Mouse (Mus musculus) midbrain, embryonic 14.5 days (tissue): ENCODE results near the gene Tex2. TPM values are rescaled to one million over a fixed set of nuclear protein-coding genes. Genes with fewer than 3 reads are reported as not detected.

Experiments used
- ATAC-seq: fragments of 200-750 bp; cut with Nextera tagmentation; 2 replicates; pipeline ENCODE4 v1.8.0; 2017; ENCODE audit warnings: moderate number of reproducible peaks, moderate library complexity; ENCODE audit not compliant: low FRiP score, low TSS enrichment
- DNase-seq: peaks from one replicate; pipeline ENCODE4 v3.0.0-alpha.2; 2015
- H3K27ac ChIP-seq: fragments of 300-500 bp; sonication (generic); replicated peaks from 2 replicates; pipeline ENCODE4 v1.5.1; 2014; ENCODE audit warnings: mild to moderate bottlenecking, low read depth, low read length, moderate library complexity
- H3K27me3 ChIP-seq: fragments of 300-500 bp; sonication (generic); 2 replicates; pipeline ENCODE4 v1.6.1; 2014; ENCODE audit warnings: low read length, control low read depth, mixed read lengths; ENCODE audit not compliant: control insufficient read depth, insufficient read depth
- H3K36me3 ChIP-seq: fragments of 300-500 bp; sonication (generic); 2 replicates; pipeline ENCODE4 v1.6.1; 2014; ENCODE audit warnings: low read length, control low read depth; ENCODE audit not compliant: control insufficient read depth, insufficient read depth
- H3K4me1 ChIP-seq: fragments of 300-500 bp; sonication (generic); 2 replicates; pipeline ENCODE4 v1.6.1; 2014; ENCODE audit warnings: mild to moderate bottlenecking, antibody characterized with exemption, low read length, control low read depth; ENCODE audit not compliant: control insufficient read depth, insufficient read depth
- H3K4me2 ChIP-seq: fragments of 300-500 bp; sonication (generic); 2 replicates; pipeline ENCODE4 v1.6.1; 2014; ENCODE audit warnings: mild to moderate bottlenecking, low read length, moderate library complexity
- H3K4me3 ChIP-seq: fragments of 300-500 bp; sonication (generic); replicated peaks from 2 replicates; pipeline ENCODE4 v1.5.1; 2014; ENCODE audit warnings: low read depth, low read length
- H3K9ac ChIP-seq: fragments of 300-500 bp; sonication (generic); replicated peaks from 2 replicates; pipeline ENCODE4 v1.6.1; 2014; ENCODE audit warnings: mild to moderate bottlenecking, low read length, moderate library complexity
- H3K9me3 ChIP-seq: fragments of 300-500 bp; sonication (generic); 2 replicates; pipeline ENCODE4 v1.6.1; 2016; ENCODE audit warnings: low read length, control low read depth, mixed read lengths; ENCODE audit not compliant: control insufficient read depth
- WGBS: fragments of 180-500 bp; shearing (Covaris S2); extraction: QIAGEN DNeasy Blood & Tissue Kit; methylation state at CpG from one replicate; pipeline ENCODE4 v1.1.7; 2014; 5-methylcytosine and 5-hydroxymethylcytosine counted together
- polyA plus RNA-seq: library from polyadenylated mRNA; unstranded; fragments of >200 nt; fragmentation: Nextera tagmentation; extraction: Ambion mirVana; gene quantifications from 2 replicates; pipeline ENCODE4 v1.2.1, GENCODE M21; 2014

Tex2 gene
- polyA plus RNA-seq, 1 experiment from 2014 or later = 29.1 TPM

- no peaks in the 10 kb centered on the region for H3K9me3 ChIP-seq
- no peak overlapping the region for H3K9ac ChIP-seq
- H3K36me3 ChIP-seq = peaks cover 30% of the 10 kb centered on the region
- no peaks in the 10 kb centered on the region for H3K27me3 ChIP-seq
- no peak overlapping the region for H3K27ac ChIP-seq
- no peak for ATAC-seq
- 89% methylated on average over 7 of the region's 7 CpGs for WGBS
- H3K4me1 ChIP-seq = no peaks in the 10 kb centered on the region
- DNase-seq = no peak
- H3K4me2 ChIP-seq = no peak overlapping the region
- no peak overlapping the region for H3K4me3 ChIP-seq
These were observed 105.6 kb downstream of the Tex2 start for GRCm38 (mm10) chr11:106507638-106508037.

GRCm38 (mm10) chr11:106506211-106506610, 107.0 kb downstream of the Tex2 start:
- DNase-seq (no peak), ATAC-seq (no peak)
- 88% methylated on average over 6 of the region's 6 CpGs for WGBS
- Histone ChIP-seq H3K4me1 (no peaks in the 10 kb centered on the region), H3K27ac (no peak overlapping the region), H3K27me3 (no peaks in the 10 kb centered on the region), H3K4me2 (no peak overlapping the region), H3K4me3 (no peak overlapping the region), H3K9ac (no peak overlapping the region), H3K9me3 (no peaks in the 10 kb centered on the region), H3K36me3 (peaks cover 24% of the 10 kb centered on the region)

GRCm38 (mm10) chr11:106504129-106504528, 109.1 kb downstream of the Tex2 start:
- Histone ChIP-seq H3K9ac (no peak overlapping the region), H3K4me1 (no peaks in the 10 kb centered on the region), H3K9me3 (no peaks in the 10 kb centered on the region), H3K27ac (no peak overlapping the region), H3K4me3 (no peak overlapping the region), H3K27me3 (no peaks in the 10 kb centered on the region), H3K36me3 (peaks cover 15% of the 10 kb centered on the region), H3K4me2 (no peak overlapping the region)
- DNase-seq (no peak), ATAC-seq (no peak)

- ATAC-seq (no peak), DNase-seq (no peak)
- no peaks in the 10 kb centered on the region for H3K27me3 ChIP-seq
- peaks cover 10% of the 10 kb centered on the region; the same call in 1 of the 2 replicates for H3K36me3 ChIP-seq
- no peak overlapping the region for H3K4me3 ChIP-seq
- H3K4me2 ChIP-seq = no peak overlapping the region
- no peak overlapping the region for H3K9ac ChIP-seq
- H3K4me1 ChIP-seq = no peaks in the 10 kb centered on the region
- H3K27ac ChIP-seq = no peak overlapping the region
- 80% methylated on average over 4 of the region's 4 CpGs for WGBS
- no peaks in the 10 kb centered on the region for H3K9me3 ChIP-seq
These were observed 109.9 kb downstream of the Tex2 start for GRCm38 (mm10) chr11:106503425-106503717.

- ATAC-seq = no peak
- no peak overlapping the region for H3K9ac ChIP-seq
- DNase-seq = no peak
- H3K36me3 ChIP-seq = peaks cover 10% of the 10 kb centered on the region; the same call in 1 of the 2 replicates
- 56% methylated on average over 13 of the region's 13 CpGs for WGBS
- H3K4me1 ChIP-seq = no peaks in the 10 kb centered on the region
- no peak overlapping the region for H3K27ac ChIP-seq
- no peaks in the 10 kb centered on the region for H3K9me3 ChIP-seq
- no peak overlapping the region for H3K4me2 ChIP-seq
- no peaks in the 10 kb centered on the region for H3K27me3 ChIP-seq
- no peak overlapping the region for H3K4me3 ChIP-seq
These were observed 110.4 kb downstream of the Tex2 start for GRCm38 (mm10) chr11:106502631-106503424.

GRCm38 (mm10) chr11:106502159-106502505, 111.1 kb downstream of the Tex2 start:
- peak overlapping the region; percentile 99 for H3K9ac ChIP-seq
- H3K27me3 ChIP-seq = no peaks in the 10 kb centered on the region
- H3K9me3 ChIP-seq = no peaks in the 10 kb centered on the region
- peak overlapping the region; percentile 94; the same call in 1 of the 2 replicates for H3K4me3 ChIP-seq
- no peaks in the 10 kb centered on the region for H3K4me1 ChIP-seq
- H3K27ac ChIP-seq = no peak overlapping the region
- H3K4me2 ChIP-seq = peak overlapping the region; percentile 79
- DNase-seq (no peak), ATAC-seq (no peak)
- peaks cover 10% of the 10 kb centered on the region; the same call in 1 of the 2 replicates for H3K36me3 ChIP-seq

GRCm38 (mm10) chr11:106501308-106502158, 111.7 kb downstream of the Tex2 start:
- Histone ChIP-seq H3K36me3 (peaks cover 5% of the 10 kb centered on the region; the same call in 1 of the 2 replicates), H3K27ac (peak overlapping the region; percentile 97), H3K4me3 (peak overlapping the region; percentile 94), H3K4me1 (no peaks in the 10 kb centered on the region), H3K4me2 (peak overlapping the region; percentile 79), H3K27me3 (no peaks in the 10 kb centered on the region), H3K9me3 (no peaks in the 10 kb centered on the region), H3K9ac (peak overlapping the region; percentile 99)
- DNase-seq (peak; percentile 75), ATAC-seq (peak; percentile 66)
- under 1% methylated on average over 22 of the region's 22 CpGs for WGBS

GRCm38 (mm10) chr11:106500393-106501307, 112.6 kb downstream of the Tex2 start:
- ATAC-seq (peak; percentile 96), DNase-seq (peak; percentile 98)
- Histone ChIP-seq H3K4me3 (peak overlapping the region; percentile 94), H3K4me2 (peak overlapping the region; percentile 79), H3K27ac (peak overlapping the region; percentile 97), H3K9me3 (no peaks in the 10 kb centered on the region), H3K9ac (peak overlapping the region; percentile 99), H3K36me3 (peaks cover 3% of the 10 kb centered on the region; the same call in 1 of the 2 replicates), H3K27me3 (no peaks in the 10 kb centered on the region), H3K4me1 (no peaks in the 10 kb centered on the region)
- WGBS = under 1% methylated on average over 53 of the region's 55 CpGs
